Mouse (Mus musculus): ENCODE data around the gene Psma5. TPM values are rescaled to one million over a fixed set of nuclear protein-coding genes. Genes with fewer than 3 reads are reported as not detected.

The Psma5 gene
- total RNA-seq, 4 experiments from 2014 or later = 57.8 to 63.3 (median 60.8) TPM

DNA sequence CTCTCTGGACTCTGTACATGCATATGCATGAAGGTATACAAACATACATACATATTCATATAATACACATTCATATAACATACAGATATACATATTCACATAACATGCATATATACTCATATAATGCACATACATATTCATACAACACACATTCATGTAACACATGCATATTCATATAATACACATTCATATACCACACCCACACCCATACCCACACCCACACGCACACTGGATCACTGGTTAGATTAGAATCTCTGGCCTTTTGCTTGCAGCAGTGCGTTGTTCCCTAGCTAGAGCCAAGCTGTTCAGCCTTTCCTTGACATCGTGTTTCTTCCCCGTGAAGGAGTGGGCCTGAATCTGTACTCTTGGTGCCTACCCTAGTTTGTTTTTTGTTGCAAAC is 48.0 kb downstream of the Psma5 start:
- DNase-seq (ENCODE audit: low spot score in 2 of 2) = no peak

DNA sequence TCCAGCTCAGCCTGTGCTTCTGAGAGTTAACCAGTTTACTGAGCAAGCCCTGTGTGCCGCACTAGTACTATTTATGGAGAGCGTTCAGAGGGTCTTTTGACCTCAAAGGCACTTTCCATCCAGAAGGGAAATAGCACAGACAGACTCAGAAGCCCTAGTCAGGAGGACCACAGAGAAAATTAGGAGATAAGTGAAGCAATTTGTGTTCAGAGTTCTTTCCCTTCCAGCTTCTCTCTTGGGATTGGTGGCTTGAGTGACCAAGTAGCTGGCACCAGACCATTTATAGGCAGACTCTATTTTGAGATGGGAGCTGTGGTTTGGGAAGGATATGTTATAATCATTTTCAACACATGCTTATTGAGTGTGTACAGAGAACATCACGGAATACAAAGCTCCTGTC is 49.7 kb downstream of the Psma5 start:
- DNase-seq (ENCODE audit: low spot score in 2 of 2) = no peak

DNA sequence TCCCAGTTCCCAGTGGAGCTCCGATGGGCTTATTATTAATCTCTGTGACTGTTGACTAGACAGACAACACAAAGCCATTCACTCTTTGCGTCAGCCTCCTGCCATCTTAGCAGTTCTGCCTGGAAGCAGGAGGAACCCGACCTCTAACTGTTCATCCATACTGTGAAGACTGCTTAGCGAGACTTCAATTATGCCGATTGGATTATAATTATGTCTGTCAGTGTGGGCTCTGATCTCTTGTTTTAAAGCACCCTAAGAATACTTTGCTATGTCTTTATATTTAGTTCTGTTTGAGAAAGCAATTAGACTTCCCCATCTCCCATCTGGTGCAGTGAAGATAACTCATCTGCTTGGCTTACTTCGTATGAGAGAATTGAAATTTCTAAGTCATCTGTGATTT is 50.8 kb downstream of the Psma5 start:
- no peak for DNase-seq (ENCODE audit: low spot score in 2 of 2)

DNA sequence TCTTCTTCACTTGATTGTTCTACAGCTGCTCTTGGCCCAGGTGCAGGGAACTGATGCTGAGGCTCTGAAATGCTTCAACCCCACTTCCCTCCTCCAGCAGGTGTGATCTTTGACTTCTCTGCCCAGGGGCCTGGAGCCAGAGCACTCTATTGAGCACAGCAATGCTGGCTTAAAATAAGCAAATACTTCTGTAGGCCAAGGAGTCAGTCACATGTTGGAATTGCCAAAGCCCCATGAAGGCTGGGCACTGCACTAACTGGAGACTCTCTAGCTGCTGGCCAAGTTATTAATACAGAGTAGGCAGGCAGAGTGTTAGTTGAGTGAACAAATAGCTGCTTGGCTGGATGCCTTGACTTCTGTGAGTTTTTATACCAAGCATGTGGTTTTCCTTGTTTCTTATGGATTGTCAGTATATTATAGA is 54.2 kb downstream of the Psma5 start:
- peak in 1 of 2 experiments; percentile 54 for DNase-seq (ENCODE audit: low spot score in 2 of 2)

DNA sequence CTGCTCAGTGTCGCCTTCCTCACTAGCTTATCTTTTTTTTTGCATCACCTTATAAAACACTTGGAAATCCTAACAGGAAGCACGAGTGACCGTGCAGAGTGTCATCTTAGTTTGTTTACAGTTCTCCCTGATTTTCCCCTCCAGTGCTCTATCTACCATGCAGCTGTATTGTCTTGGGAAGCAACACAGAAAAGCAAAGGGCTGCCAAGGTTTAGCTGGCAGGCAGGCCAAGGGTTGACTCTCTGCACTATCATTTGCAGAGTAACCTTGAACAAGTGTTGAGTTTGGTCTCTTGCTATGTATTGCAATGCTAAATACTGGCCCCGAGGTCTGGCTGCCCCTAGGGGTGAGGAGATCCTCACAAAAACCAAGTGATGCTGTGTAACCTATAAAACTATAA is 55.0 kb downstream of the Psma5 start:
- no peak for DNase-seq (ENCODE audit: low spot score in 2 of 2)

DNA sequence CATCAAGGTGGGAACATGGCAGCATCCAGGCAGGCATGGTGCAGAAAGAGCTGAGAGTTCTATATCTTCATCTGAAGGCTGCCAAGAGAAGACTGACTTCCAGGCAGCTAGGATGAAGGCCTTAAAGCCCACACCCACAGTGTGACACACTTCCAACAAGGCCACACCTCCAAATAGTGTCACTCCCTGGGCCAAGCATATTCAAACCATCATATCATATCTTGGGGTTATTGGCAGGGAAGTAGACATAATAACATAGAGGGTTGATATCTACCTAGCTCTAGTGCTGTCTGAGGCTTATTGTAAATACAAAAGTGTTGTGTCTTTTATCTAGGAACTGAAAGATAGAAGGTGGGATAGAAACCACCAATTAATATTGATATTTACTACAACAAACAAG is 55.7 kb downstream of the Psma5 start:
- DNase-seq (ENCODE audit: low spot score in 2 of 2) = no peak

DNA sequence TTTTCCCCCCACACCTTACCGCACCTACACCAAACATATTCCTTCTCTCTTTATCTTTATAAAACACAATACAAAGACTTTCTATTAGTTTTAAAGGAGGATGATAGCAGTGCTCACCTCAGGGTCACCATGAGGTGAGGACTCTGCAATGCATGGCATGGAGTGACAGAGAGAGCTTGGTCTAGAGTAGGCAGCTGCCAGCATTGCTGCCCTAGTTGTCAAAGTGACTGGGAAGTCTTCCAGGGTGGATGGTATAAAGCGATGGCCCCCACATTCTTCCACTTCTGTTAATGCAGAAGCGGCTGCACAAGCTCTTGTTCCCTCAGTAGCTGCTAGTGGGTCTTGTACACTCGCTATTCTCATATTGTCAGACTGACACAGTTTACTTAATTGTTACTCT is 56.4 kb downstream of the Psma5 start:
- DNase-seq (ENCODE audit: low spot score in 2 of 2) = no peak

DNA sequence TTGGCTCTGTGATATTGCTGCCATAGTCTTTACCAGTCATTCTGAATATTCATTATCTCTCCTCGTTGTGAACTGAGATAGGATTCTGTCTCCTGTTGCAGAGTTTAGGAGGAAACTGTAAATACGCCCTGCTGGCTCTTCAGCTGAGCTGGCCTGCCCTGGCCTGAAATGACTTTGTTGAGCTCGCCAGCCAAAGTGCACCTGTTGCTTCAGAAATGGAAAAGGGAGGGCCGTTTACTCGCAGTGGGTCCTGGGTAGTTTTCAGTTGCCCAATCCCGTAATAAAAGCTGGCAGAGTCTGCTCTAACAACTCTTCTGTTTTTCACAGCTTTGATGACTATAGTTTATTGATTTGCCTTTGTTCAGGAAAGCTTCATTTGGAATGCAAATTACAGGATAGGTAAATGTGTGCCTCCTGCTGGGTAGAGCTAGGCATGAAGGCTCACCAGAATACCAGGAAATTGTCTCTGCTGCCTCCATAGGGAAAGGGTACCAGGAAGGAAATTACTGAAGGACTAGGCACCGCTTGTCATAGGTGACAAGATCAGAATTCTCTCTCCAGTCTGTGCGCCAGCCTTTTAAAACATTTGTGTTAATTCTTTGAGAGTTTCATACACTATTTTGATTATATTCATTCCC is 57.4 kb downstream of the Psma5 start:
- DNase-seq (ENCODE audit: low spot score in 2 of 2) = peak; percentile 21 to 51

DNA sequence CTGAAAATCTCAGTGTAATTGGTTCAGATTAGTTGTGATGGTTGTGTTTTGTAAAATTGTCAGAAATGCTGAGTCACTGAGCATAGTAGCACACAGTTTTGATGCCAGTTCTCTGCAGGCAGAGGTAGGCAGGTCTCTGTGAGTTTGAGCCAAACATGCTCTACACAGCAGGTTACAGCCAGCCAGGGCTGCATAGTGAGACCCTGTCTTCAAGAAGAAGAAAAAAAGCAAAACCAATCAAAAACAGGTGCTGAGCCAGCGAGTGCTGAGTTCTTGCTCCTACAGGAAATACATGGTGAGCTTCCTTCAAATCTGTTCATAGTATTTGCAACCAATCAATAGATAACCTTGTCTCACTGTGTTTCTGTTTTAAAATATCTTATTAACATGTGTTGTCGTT is 61.8 kb downstream of the Psma5 start:
- DNase-seq (ENCODE audit: low spot score in 2 of 2) = no peak

DNA sequence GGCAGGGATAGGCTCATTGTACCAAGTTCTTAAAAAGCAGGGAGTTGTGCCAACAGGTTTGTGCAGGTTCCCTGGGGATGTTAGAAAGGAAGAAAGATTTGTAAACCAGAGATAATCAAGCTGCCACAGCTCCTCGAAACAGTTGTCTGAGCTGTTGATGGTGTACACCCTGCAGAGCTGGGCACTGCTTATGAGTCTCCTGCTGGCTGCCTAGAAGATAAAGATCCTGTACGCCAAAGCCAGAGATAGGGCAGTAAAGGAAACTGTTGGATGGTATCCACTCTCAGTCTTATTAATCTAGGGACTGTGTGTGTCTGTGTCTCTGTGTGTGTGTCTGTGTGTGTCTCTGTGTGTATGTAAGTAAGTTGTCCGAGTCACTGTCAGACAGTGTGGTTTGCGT is 64.9 kb downstream of the Psma5 start:
- DNase-seq (ENCODE audit: low spot score in 2 of 2) = no peak

DNA sequence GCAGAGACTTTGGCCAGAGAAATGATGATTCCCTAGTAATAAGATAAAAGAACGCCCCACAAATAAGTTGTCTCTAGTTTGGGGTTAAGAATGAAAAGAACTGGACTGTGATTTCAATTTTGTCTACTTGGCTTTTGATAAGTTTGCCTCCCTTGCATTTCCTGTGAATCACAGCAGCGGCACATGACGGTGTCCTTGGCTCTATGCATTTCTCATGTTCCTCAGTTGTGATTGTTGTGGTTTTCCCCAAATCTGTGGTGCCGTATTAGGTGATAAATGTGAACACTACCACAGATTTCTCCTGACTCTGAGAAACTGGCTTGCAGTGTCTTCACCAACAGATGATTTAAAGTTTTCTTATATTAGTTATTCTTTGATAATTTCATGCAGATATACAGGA is 65.4 kb downstream of the Psma5 start:
- no peak for DNase-seq (ENCODE audit: low spot score in 2 of 2)

DNA sequence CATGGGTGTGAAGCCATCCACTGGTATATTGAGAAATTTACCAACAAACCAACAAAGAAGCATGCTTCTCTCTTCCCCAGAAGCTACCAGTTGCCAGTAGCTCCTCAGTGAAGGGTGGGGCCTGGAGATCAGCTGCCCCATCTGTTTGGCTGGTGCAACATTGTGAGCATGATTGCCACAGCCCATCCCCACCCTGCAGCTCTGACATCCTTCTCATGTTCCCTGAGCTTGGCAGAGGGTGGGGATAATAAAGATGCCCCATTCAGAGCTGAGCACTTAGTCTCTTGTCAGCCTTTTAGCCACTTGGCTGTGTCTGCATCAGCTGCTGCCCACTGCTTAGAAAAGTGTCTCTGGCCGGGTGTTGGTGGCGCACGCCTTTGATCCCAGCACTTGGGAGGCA is 66.2 kb downstream of the Psma5 start:
- peak; percentile 55 to 81 for DNase-seq (ENCODE audit: low spot score in 2 of 2)

DNA sequence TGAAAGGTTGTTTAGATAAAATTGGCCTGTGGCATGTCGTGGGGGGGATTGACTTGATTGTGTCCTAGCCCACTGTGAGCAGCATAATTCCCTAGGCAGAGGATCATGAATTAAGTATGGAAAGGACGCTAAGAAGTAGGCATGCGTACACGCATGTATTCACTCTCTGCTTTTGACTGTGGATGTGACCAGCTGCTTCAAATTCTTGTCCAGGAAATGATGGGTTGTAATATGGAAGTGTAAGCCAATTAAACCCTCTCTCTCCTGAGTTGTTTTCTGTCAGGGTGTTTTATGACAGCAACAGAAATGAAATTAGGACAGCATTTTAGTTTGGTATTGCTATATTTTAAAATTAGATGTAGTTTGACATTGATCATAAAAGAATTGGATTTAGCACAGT is 68.1 kb downstream of the Psma5 start:
- DNase-seq (ENCODE audit: low spot score in 2 of 2) = no peak

DNA sequence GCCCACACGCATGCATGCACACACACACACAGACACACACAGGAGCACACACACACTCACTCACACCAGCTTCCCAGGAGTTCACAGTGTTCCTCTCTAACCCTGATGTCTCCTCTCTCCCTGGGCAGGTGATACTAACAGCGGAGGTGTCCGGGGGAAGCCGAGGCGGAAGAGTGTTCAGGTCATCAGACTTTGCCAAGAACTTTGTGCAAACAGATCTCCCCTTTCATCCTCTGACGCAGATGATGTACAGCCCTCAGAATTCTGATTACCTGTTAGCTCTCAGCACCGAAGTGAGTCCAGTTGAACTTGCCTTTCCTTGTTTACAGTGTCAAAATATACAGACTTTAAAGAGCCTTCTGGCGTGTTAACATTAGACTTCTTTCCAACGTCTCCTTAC is 68.8 kb downstream of the Psma5 start:
- DNase-seq (ENCODE audit: low spot score in 2 of 2) = no peak

DNA sequence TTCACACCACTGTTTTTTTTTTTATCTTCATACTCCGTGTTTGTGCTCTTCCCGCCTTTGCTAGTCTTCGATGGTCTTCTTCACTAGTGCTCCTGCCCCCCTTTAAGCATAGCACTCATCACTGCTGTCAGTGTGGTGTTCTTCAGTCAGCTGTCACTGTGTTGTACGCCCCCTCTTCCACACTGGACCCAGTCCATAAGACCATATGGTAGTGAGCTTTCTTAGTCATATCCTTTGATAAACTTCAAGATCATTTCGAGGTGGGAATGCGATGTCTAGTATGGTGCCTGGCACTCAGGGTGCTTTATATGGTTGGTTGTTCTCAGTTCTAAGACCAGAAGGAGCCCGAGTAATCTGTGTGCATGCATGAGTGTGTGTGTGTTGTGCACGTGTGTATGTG is 70.5 kb downstream of the Psma5 start:
- no peak for DNase-seq (ENCODE audit: low spot score in 2 of 2)

DNA sequence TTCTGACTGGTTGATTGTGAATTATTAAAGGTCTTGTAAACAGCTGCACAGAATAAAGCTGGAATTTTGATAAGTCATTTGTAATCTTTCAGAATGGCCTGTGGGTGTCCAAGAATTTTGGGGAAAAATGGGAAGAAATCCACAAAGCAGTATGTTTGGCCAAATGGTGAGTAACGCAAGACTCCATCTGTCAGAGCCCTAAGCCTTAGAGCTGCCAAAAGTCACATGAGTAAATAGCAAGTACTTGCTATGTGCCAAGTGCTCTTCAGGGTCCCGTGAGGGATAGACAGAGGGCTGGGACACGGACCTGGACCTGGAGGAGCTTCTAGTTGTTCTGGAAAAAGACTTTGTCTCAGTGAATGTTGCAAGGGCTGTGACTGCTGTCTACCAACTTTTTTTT is 71.2 kb downstream of the Psma5 start:
- DNase-seq (ENCODE audit: low spot score in 2 of 2) = peak in 1 of 2 experiments; percentile 15

DNA sequence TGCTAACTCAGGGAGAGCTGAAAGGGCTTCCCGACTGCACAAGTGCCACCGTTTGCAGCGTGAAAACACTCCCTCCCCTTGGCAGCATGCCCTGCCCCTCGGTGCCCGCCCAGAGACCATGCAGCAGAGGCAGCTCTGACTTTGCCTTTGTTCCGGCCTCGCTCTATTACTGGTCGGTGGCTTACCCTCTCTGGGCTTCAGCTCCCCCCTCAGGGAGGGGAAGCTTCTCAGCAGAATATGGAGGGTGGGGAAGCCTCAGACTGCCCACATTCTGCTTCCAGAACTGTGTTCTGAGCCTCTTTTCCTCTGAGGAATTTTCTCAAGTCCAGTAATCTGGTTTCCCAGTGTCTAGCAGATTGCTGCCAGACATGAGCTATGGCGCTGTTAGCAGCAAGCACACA is 71.7 kb downstream of the Psma5 start:
- DNase-seq (ENCODE audit: low spot score in 2 of 2) = peak; percentile 21 to 23

Other genes with a start within 250 kb of the Psma5 start
- 100 to 1,000 TPM; 166 to 199 (median 185) TPM for gene Gstm1, start 239.0 kb upstream of the Psma5 start, total RNA-seq (2022)
- gene Gstm4, start 212.0 kb upstream of the Psma5 start, total RNA-seq (2022) = 10 to 100 TPM; 11.7 to 18.7 (median 14.1) TPM
- gene Ampd2, start 170.3 kb upstream of the Psma5 start, total RNA-seq (2022) = 1 to 10 TPM; 3.1 to 4.4 (median 3.6) TPM
- 1 to 10 TPM in 1 of 4 experiments, under 1 TPM in 3; 0.62 to 1.1 (median 0.82) TPM for gene Gnat2, start 164.1 kb upstream of the Psma5 start, total RNA-seq (2022)
- 10 to 100 TPM in 3 of 4 experiments, 1 to 10 TPM in 1; 7.7 to 11.5 (median 10.5) TPM for gene Gnai3, start 110.8 kb upstream of the Psma5 start, total RNA-seq (2022)
- not detected for gene Gpr61, start 102.0 kb upstream of the Psma5 start, total RNA-seq (2022)
- 10 to 100 TPM; 30.3 to 36.5 (median 32.6) TPM for gene Amigo1, start 70.6 kb upstream of the Psma5 start, total RNA-seq (2022)
- 1 to 10 TPM; 3.0 to 3.8 (median 3.4) TPM for gene Cyb561d1, start 55.7 kb upstream of the Psma5 start, total RNA-seq (2022)
- 1 to 10 TPM; 5.9 to 7.4 (median 6.6) TPM for gene Atxn7l2, start 46.0 kb upstream of the Psma5 start, total RNA-seq (2022)
- gene Sypl2, start 30.3 kb upstream of the Psma5 start, total RNA-seq (2022) = 100 to 1,000 TPM; 240 to 296 (median 244) TPM
- gene Sort1, start 27.2 kb downstream of the Psma5 start, total RNA-seq (2022) = 10 to 100 TPM; 50.2 to 56.6 (median 53.5) TPM
- gene Mybphl, start 108.0 kb downstream of the Psma5 start, total RNA-seq (2022) = not detected
- not detected for gene Psrc1, start 126.9 kb downstream of the Psma5 start, total RNA-seq (2022)
- 10 to 100 TPM in 2 of 4 experiments, 1 to 10 TPM in 2; 8.9 to 12.5 (median 9.6) TPM for gene Celsr2, start 158.6 kb downstream of the Psma5 start, total RNA-seq (2022)
- gene Sars, start 188.3 kb downstream of the Psma5 start, total RNA-seq (2022) = 100 to 1,000 TPM; 106 to 124 (median 111) TPM

Measured in gastrocnemius, adult 8-10 months (tissue).